Mouse (Mus musculus) G1E-ER4 (cell line): ENCODE results near the gene Mgrn1. TPM values are rescaled to one million over a fixed set of nuclear protein-coding genes. Genes with fewer than 3 reads are reported as not detected.

ENCODE experiments used
- GATA1 ChIP-seq: IDR thresholded peaks from one replicate; pipeline ENCODE4 v1.8.0; 2012; ENCODE audit warnings: low read length, inconsistent platforms
- polyA plus RNA-seq: library from polyadenylated mRNA; stranded (reverse); fragments of >175 nt; gene quantifications from 2 replicates; pipeline ENCODE4 v1.2.3, GENCODE M21; 2012

The Mgrn1 gene
- polyA plus RNA-seq, 1 experiment = 21.5 TPM

DNA sequence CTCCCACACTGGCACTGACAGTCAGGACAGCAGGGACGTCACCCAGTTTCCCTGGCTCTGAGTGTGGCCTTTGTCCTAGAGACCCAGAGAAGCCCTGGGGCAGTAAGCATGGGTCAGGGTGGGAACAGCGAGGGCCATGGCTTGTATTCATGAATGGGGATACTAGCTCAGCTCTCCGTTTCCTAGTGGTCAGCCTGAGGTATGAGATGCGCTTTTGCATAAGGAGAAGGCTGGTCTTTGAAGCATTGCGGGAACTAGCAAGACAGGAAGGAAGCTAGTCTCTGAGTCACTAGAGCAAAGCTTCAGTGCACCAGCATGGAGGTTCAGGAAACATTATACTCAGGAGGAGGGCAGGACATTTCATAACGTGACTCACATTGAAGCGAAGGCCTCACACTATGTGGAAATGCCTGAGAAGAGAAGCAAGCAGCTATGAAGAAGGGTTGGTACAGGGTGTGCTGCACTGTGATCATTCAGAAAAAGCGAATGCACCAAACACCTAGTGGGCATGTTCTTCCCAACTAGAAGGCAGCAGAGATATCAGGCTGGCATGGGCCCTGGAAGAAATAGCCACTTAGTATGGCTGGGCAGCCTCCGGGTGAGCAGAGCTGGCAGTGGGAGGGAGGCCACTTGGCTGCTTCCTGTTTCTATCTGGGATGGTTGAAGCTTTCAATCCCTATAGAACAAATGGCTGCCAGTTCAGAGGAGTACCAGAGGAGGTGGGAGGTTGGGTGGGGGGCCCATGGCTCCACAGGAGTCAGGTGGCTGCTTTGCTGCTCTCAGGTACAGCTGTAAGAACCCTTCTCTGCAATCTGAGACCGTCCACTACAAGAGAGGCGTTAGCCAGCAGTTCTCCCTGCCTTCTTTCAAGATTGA, 27.1 kb downstream of the Mgrn1 start:
- no peak for TF ChIP-seq GATA1

- TF ChIP-seq GATA1 = no peak
These were observed 28.0 kb downstream of the Mgrn1 start for GRCm38 (mm10) chr16:4913783-4914735.

DNA sequence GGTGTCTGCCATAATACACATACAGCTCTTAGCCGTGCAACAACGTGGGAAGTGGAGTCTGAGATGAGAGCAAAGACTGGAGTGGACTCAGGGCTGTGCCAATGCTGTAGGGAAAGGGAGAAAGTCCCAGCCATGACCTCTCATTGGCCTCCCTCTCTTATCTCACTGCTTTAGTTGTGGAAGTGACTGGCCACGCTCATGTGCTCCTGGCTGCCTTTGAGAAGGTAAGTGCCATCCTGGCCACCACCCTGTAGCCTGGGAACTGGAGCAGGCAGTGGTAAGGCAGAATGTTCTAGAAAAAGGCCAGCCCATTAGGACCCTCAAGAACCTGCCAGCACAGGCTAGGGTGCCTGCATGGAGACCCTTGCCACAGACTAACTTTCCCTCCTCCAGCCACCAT, 29.9 kb downstream of the Mgrn1 start:
- TF ChIP-seq GATA1 = no peak

DNA sequence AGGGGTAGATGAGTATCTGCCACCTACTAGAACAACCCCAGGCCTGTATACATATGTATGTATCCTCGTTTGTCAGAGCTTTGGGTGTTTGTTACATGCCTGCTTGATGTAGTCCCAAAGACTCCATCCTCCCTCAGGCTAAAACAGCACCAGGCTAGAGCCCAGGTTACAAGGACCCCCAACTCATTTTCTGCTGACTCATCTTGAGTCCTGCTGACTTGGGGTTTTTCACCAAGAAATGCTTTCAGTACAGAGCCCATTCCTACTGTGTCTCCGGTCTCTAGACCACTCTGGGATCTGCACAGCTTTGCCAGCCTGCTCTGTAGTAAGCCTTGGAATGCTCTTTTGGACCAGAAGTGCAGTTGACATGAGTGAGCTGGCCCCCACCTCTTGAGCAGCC, 30.6 kb downstream of the Mgrn1 start:
- TF ChIP-seq GATA1 = no peak

GRCm38 (mm10) chr16:4920556-4920955, 34.5 kb downstream of the Mgrn1 start:
- no peak for TF ChIP-seq GATA1

GRCm38 (mm10) chr16:4922481-4922880, 36.4 kb downstream of the Mgrn1 start:
- no peak for TF ChIP-seq GATA1

DNA sequence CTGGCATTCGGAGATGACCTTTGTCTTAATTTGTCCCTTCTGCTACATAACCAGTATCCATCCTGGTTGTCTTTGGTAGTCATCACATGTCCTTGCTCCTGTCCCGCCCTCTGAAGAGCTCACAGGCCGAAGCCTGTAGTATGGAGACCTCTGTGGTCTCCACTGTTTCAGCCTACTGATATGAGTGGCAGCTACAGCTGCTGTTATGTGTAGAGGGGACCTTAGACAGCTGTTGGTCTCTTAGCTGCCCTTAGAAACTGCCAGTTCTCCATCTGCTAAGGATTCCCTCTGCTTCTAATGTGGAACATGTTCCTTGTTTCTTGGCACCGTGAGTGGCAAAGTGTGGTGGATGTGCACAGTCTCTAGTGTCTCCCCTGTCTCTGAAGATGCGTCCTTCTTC, 37.9 kb downstream of the Mgrn1 start:
- no peak for TF ChIP-seq GATA1

- TF ChIP-seq GATA1 = no peak
These were observed 41.9 kb downstream of the Mgrn1 start for GRCm38 (mm10) chr16:4927967-4928366.

DNA sequence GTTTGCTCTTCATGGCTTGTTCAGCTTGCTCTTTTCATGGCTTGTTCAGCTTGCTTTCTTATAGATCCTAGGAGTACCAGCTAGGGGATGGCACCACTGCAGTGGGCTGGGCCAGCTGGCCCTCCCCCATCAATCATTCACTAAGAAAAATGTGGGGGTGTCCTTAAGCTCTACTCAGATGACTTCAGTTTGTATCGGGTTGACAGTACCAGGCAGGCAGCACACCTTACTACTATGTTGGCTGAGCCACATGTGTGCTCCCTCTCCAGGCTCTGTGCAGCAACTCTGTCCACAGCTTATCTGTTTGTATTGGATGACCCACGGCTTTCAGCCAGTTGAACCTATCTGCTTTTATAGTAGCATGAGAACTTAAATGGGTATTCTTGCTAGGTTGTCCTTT, 42.4 kb downstream of the Mgrn1 start:
- TF ChIP-seq GATA1 = no peak

GRCm38 (mm10) chr16:4932429-4932828, 46.4 kb downstream of the Mgrn1 start:
- no peak for TF ChIP-seq GATA1

DNA sequence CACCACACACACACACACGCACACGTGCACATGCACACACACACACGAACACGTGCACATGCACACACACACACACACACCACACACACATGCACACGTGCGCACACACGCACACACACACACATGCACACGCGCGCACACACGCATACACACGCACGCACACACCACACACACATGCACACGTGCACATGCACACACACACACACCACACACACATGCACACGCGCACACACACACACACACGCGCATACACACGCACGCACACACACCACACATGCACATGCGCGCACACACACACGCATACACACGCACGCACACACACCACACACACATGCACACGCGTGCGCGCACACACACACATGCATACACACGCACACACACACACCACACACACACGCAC, 49.4 kb downstream of the Mgrn1 start:
- no peak for TF ChIP-seq GATA1

DNA sequence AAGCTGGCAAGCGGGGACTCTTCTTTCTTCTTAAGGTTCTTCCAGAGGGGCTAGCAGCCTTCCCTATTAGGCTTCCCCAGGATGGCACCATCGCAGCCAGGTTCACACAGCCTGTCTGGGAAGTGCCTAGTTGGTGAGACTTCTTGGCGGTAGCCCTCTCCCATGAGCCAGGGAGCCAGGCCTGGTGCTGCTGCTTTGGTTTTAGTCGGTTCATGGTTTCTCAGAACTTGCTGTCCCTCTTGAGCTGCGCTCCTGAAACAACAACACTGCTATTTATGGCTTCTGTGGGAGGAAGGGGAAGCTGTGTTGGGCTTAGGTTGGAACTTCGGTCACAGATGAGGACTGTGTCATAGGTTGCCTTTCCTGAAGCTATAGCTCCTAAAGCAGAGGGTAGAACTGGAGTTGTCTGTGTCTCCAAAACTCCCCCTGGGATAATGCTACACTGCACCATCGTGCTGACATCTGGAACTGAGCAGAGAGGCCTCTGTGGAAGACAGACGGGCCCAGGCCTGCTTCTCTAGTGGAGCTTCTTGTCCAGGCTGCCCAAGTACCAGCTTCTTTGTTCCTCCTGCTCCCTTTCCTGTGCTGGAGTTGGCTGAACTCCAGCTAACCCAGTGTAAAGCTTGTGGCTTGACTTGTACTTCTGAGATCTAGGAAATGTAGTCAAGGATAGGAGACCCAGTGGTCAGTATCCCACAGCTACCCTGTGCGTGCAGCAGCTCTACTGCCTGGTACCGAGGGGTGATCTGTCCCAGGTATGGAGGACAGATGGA, 50.1 kb downstream of the Mgrn1 start:
- no peak for TF ChIP-seq GATA1

- TF ChIP-seq GATA1 = no peak
These were observed 51.5 kb downstream of the Mgrn1 start for GRCm38 (mm10) chr16:4937351-4938190.

DNA sequence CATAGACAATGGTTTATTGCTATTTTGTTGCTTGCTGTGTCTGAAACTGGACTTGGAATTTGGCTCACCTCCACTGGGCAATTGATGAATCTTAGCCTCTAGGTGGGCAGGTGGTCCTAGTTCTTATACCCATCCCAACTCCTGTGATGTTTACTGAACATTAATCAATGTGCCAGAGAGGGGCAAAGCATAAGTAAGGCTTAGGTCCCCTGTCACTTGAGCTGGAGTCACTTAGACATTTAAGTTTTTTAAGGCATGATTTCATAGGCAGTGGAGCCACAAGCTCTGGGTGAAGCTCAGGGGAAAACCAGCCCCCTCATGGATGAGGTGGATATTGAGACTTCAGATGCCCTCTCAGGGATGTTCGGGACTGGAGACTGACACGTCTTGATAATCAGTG, 52.4 kb downstream of the Mgrn1 start, which contains the start of gene Nudt16l1:
Gene Nudt16l1, plus strand, starts transcription at position 301 of the 400 bp plus-strand sequence.
- TF ChIP-seq GATA1 = no peak
